Mouse (Mus musculus): ENCODE results near the gene Acbd4. TPM values are rescaled to one million over a fixed set of nuclear protein-coding genes. Genes with fewer than 3 reads are reported as not detected.
A peak's percentile ranks its signal among the peaks of the same experiment; 100 is the strongest.

Gene Acbd4
- total RNA-seq, 1 experiment: 14.0 TPM

DNA sequence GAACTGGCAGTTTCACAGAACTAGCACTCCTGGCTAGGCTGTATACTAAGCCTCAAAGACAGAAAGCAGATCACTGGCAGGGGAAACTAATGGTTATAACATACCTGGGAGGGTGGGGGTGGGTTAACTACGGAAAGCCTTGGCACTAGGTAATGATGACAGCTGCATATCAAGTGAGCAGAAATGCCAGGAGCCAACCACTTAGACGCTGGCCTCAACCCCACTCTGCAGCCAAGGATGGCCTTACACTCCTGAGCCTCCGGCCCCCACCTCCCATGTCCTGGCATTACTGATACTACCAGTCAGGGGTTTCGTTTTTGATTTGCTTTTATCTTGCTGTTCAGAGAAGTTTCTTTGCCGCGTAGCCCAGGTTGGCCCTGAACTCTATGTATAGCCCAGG, 5.7 kb upstream of the Acbd4 start:
- no peak for DNase-seq (ENCODE audit: low read depth, low spot score)
- TF ChIP-seq MAFK (IDR thresholded peaks at IDR 0.05; ENCODE audit: insufficient read depth, low read depth, low read length) (no peak), ZC3H11A (IDR thresholded peaks at IDR 0.05; ENCODE audit: borderline replicate concordance, low read depth, low read length) (no peak), HCFC1 (IDR thresholded peaks at IDR 0.05; ENCODE audit: borderline replicate concordance, insufficient read depth, low read length) (no peak), CHD2 (IDR thresholded peaks at IDR 0.05; ENCODE audit: low read depth, low read length) (no peak), ZNF384 (IDR thresholded peaks at IDR 0.05; ENCODE audit: low read depth, low read length) (no peak)
- Histone ChIP-seq H3K4me1 (ENCODE audit: control insufficient read depth in 2 of 2, insufficient read depth in 2 of 2, low read length in 2 of 2, poor library complexity in 1 of 2) (peaks cover 7 to 44% of the 10 kb centered on the region in 2 experiments; a peak in 3 of 4 replicates), H3K9ac (ENCODE audit: insufficient read depth, low read depth, low read length, poor library complexity, severe bottlenecking) (no peak overlapping the region), H3K36me3 (ENCODE audit: control insufficient read depth, insufficient read depth, low read length, poor library complexity, severe bottlenecking) (no peaks in the 10 kb centered on the region), H3K27ac (ENCODE audit: insufficient read depth, low read depth, low read length, poor library complexity, severe bottlenecking) (no peak overlapping the region), H3K4me3 (ENCODE audit: insufficient read depth in 1 of 2, low read depth in 1 of 2, low read length in 2 of 2, poor library complexity in 1 of 2, severe bottlenecking in 1 of 2) (no peak overlapping the region), H3K9me3 (ENCODE audit: control insufficient read depth, insufficient read depth, low read depth, low read length) (no peaks in the 10 kb centered on the region)
- in situ Hi-C loops (cut with MboI; ENCODE audit: low sequenced_read_pairs in 2 of 2, unreplicated experiment in 2 of 2): no loop called here

DNA sequence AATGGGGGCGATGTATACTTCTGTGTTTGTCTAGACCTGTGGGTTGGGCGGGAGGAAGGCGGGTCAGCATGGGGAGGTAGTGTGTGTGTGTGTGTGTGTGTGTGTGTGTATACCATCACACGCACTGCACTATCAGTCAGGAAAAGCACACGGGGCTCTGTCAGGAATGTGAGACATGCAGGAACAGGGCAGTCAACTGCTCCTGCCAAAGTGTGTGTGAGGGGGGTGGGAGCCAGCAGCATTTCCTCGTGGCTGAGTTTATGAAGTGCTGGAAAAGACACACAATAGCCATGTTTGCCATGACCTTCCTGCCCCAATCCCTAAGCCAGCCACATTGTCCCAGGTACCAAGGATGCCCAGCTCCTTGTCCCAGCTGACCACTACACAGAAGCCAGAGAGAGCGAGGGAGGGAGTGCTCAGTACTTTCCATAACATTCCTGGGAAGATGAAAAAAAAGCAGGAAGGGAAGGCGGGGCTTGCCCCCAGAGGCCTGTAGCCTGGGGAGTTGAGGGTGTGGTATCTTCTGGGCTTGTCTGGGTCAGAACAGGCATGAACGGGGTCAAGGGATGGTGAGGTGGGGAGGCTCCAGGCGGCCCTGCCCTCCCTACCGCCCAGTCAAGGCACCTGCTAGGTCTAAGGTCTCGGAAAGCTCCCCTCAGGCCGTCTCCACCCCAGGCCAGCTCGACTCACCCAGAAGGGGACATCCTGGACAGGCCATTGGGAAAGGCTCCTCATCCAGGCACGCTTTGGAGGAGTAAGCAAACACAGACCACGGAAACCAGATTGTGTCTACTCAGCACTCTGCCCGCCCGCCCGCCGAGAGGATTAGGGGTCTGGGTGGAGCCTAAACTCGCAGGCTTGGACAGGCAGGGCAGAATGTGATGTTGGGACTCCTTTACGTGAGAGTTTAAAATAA, 4.2 kb upstream of the Acbd4 start:
- Histone ChIP-seq H3K9ac (ENCODE audit: insufficient read depth, low read depth, low read length, poor library complexity, severe bottlenecking) (peak overlapping the region; percentile 21; the same call in 1 of the 2 replicates), H3K9me3 (ENCODE audit: control insufficient read depth, insufficient read depth, low read depth, low read length) (no peaks in the 10 kb centered on the region)

DNA sequence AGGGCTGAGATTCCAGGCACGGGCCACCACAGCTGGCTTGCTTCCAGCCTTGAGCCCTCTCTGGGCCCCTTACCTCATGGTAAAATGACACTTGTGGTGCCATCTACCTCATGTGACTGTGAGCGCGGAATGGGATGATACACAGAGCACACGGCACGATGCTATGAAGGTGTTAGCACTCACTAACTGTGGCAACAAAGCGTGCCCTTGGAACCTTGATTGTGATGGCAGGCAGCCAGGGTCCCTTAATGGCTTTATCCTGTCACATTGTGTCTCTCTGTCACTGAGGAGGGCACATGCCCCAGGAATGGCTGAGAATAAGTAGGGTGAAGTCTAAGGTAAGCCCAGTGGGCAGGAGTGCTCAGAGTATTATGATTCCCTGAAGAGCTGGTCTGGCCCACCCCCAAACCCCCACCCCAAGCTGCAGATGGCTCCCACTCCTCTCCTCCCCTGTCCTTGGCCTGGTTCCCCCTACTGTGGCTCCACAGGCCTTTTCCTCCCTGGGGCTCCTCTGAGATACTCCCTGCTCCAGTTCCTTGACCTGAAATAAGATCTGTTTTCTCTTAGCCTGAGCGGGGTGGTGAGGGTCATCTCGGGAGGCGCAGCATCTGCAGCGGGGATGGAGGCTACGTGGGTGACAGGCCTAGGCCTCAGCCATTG, 2.8 kb upstream of the Acbd4 start:
- DNase-seq (ENCODE audit: low read depth, low spot score): no peak
- H3K36me3 ChIP-seq (ENCODE audit: control insufficient read depth, insufficient read depth, low read length, poor library complexity, severe bottlenecking): no peaks in the 10 kb centered on the region
- H3K27ac ChIP-seq (ENCODE audit: insufficient read depth, low read depth, low read length, poor library complexity, severe bottlenecking): no peak overlapping the region
- no peak overlapping the region for H3K4me3 ChIP-seq (ENCODE audit: insufficient read depth in 1 of 2, low read depth in 1 of 2, low read length in 2 of 2, poor library complexity in 1 of 2, severe bottlenecking in 1 of 2)
- H3K4me1 ChIP-seq (ENCODE audit: control insufficient read depth in 2 of 2, insufficient read depth in 2 of 2, low read length in 2 of 2, poor library complexity in 1 of 2): peaks cover 7 to 53% of the 10 kb centered on the region in 2 experiments; a peak in 3 of 4 replicates
- in situ Hi-C loops (cut with MboI; ENCODE audit: low sequenced_read_pairs in 2 of 2, unreplicated experiment in 2 of 2): no loop called here
- no peak overlapping the region for H3K9ac ChIP-seq (ENCODE audit: insufficient read depth, low read depth, low read length, poor library complexity, severe bottlenecking)
- no peak for TF ChIP-seq HCFC1 (IDR thresholded peaks at IDR 0.05; ENCODE audit: borderline replicate concordance, insufficient read depth, low read length)
- TF ChIP-seq ZNF384 (IDR thresholded peaks at IDR 0.05; ENCODE audit: low read depth, low read length): no peak
- no peak for TF ChIP-seq CHD2 (IDR thresholded peaks at IDR 0.05; ENCODE audit: low read depth, low read length)
- TF ChIP-seq ZC3H11A (IDR thresholded peaks at IDR 0.05; ENCODE audit: borderline replicate concordance, low read depth, low read length): no peak
- TF ChIP-seq MAFK (IDR thresholded peaks at IDR 0.05; ENCODE audit: insufficient read depth, low read depth, low read length): no peak
- no peaks in the 10 kb centered on the region for H3K9me3 ChIP-seq (ENCODE audit: control insufficient read depth, insufficient read depth, low read depth, low read length)

More for the DNA sequence above, 4.2 kb upstream of the Acbd4 start:
- Histone ChIP-seq H3K4me1 (ENCODE audit: control insufficient read depth in 2 of 2, insufficient read depth in 2 of 2, low read length in 2 of 2, poor library complexity in 1 of 2) (peaks cover 7 to 47% of the 10 kb centered on the region in 2 experiments; a peak in 3 of 4 replicates), H3K36me3 (ENCODE audit: control insufficient read depth, insufficient read depth, low read length, poor library complexity, severe bottlenecking) (no peaks in the 10 kb centered on the region), H3K27ac (ENCODE audit: insufficient read depth, low read depth, low read length, poor library complexity, severe bottlenecking) (peak overlapping the region; percentile 10; the same call in 1 of the 2 replicates), H3K4me3 (ENCODE audit: insufficient read depth in 1 of 2, low read depth in 1 of 2, low read length in 2 of 2, poor library complexity in 1 of 2, severe bottlenecking in 1 of 2) (peak overlapping the region; percentile 50)
- peak; percentile 70 for TF ChIP-seq ZNF384 (IDR thresholded peaks at IDR 0.05; ENCODE audit: low read depth, low read length)
- TF ChIP-seq MAFK (IDR thresholded peaks at IDR 0.05; ENCODE audit: insufficient read depth, low read depth, low read length): peak; percentile 96
- TF ChIP-seq CHD2 (IDR thresholded peaks at IDR 0.05; ENCODE audit: low read depth, low read length): no peak
- no peak for DNase-seq (ENCODE audit: low read depth, low spot score)
- in situ Hi-C loops (cut with MboI; ENCODE audit: low sequenced_read_pairs in 2 of 2, unreplicated experiment in 2 of 2): no loop called here

DNA sequence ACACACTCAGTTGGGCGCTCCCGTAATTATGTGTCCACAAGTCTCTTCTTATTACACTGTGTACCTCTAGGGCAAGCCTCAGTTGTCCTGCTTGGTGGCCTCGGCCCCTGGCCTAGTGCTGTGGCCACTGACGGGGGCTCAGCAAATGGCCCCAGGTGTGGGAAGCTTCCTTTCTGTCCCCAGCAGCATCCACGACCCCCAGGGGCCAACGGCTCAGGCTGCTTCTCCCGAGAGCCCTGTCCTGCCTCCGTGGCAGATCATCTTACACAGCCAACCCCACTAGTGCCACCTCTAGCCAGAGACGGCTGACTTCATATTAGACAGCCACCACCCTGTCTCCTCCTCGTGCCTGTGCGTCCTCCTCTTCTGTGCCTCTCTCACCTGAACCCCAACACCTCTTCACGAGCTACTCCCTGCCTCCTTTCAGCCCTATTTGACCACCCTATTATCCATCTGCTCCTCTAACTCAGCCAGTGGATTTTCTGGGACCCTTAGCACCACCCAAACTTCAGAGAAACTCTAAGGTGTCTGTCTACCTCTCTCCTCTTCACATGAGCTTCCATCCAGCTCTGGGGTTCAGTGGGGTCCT, 2.0 kb upstream of the Acbd4 start:
- DNase-seq (ENCODE audit: low read depth, low spot score): no peak
- Histone ChIP-seq H3K27ac (ENCODE audit: insufficient read depth, low read depth, low read length, poor library complexity, severe bottlenecking) (no peak overlapping the region), H3K4me1 (ENCODE audit: control insufficient read depth in 2 of 2, insufficient read depth in 2 of 2, low read length in 2 of 2, poor library complexity in 1 of 2) (peaks cover 7 to 51% of the 10 kb centered on the region in 2 experiments; a peak in 3 of 4 replicates), H3K4me3 (ENCODE audit: insufficient read depth in 1 of 2, low read depth in 1 of 2, low read length in 2 of 2, poor library complexity in 1 of 2, severe bottlenecking in 1 of 2) (no peak overlapping the region), H3K9me3 (ENCODE audit: control insufficient read depth, insufficient read depth, low read depth, low read length) (no peaks in the 10 kb centered on the region), H3K36me3 (ENCODE audit: control insufficient read depth, insufficient read depth, low read length, poor library complexity, severe bottlenecking) (no peaks in the 10 kb centered on the region), H3K9ac (ENCODE audit: insufficient read depth, low read depth, low read length, poor library complexity, severe bottlenecking) (no peak overlapping the region)
- no peak for TF ChIP-seq ZNF384 (IDR thresholded peaks at IDR 0.05; ENCODE audit: low read depth, low read length)
- no peak for TF ChIP-seq HCFC1 (IDR thresholded peaks at IDR 0.05; ENCODE audit: borderline replicate concordance, insufficient read depth, low read length)
- TF ChIP-seq CHD2 (IDR thresholded peaks at IDR 0.05; ENCODE audit: low read depth, low read length): no peak
- no peak for TF ChIP-seq ZC3H11A (IDR thresholded peaks at IDR 0.05; ENCODE audit: borderline replicate concordance, low read depth, low read length)
- TF ChIP-seq MAFK (IDR thresholded peaks at IDR 0.05; ENCODE audit: insufficient read depth, low read depth, low read length): no peak
- in situ Hi-C loops (cut with MboI; ENCODE audit: low sequenced_read_pairs in 2 of 2, unreplicated experiment in 2 of 2): no loop called here
